Mouse (Mus musculus) bone marrow macrophage, adult 2 months (primary cell): ENCODE data around the gene Zgpat. TPM values are rescaled to one million over a fixed set of nuclear protein-coding genes. Genes with fewer than 3 reads are reported as not detected.

Source experiments
- H3K27ac ChIP-seq: 2 replicates; pipeline ENCODE4 v1.5.1; 2012; ENCODE audit warnings: low read depth, low read length; ENCODE audit not compliant: insufficient read depth
- H3K4me1 ChIP-seq: 2 replicates; pipeline ENCODE4 v1.6.1; 2012; ENCODE audit warnings: low read length; ENCODE audit not compliant: control insufficient read depth, insufficient read depth
- H3K4me3 ChIP-seq: 2 replicates; pipeline ENCODE4 v1.5.1; 2012; ENCODE audit warnings: mild to moderate bottlenecking, low read length, moderate library complexity; ENCODE audit not compliant: insufficient read depth
- CTCF ChIP-seq: IDR thresholded peaks from 2 replicates; pipeline ENCODE4 v1.5.1; 2012; ENCODE audit warnings: low read depth, mild to moderate bottlenecking, low read length, moderate library complexity
- POLR2A ChIP-seq: IDR thresholded peaks from 2 replicates; pipeline ENCODE4 v1.6.1; 2012; ENCODE audit warnings: mild to moderate bottlenecking, low read depth, low read length, borderline replicate concordance
- polyA plus RNA-seq: library from polyadenylated mRNA; stranded (reverse); fragments of >200 nt; gene quantifications from 2 replicates; pipeline ENCODE4 v1.2.4, GENCODE M21; 2012; ENCODE audit not compliant: missing spikeins, insufficient read depth, insufficient read length

Gene Zgpat
- polyA plus RNA-seq, 1 experiment: 22.5 TPM

DNA sequence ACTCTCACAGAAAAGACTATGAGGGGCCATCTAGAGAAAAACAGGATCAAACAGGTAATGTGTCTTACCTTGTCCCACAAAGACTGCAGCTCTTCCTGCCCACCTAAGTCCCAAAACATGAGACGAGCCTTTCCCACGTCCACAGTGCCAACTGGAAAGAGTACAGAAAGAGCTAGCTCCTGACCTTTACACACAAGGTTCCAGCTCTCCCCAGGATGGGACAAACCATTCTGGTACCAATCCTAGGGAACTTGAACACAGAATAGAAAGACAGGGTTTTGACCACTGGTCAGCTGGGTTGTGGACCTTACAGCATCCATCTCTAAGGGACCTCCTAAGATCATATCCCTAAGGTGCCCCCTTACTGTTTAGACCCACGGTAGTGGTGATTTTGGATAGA lies 782 bp upstream of the Zgpat start:
- Histone ChIP-seq H3K27ac (no peak overlapping the region), H3K4me3 (peak overlapping the region; percentile 95), H3K4me1 (peaks cover 14% of the 10 kb centered on the region)
- TF ChIP-seq POLR2A (no peak), CTCF (no peak)

DNA sequence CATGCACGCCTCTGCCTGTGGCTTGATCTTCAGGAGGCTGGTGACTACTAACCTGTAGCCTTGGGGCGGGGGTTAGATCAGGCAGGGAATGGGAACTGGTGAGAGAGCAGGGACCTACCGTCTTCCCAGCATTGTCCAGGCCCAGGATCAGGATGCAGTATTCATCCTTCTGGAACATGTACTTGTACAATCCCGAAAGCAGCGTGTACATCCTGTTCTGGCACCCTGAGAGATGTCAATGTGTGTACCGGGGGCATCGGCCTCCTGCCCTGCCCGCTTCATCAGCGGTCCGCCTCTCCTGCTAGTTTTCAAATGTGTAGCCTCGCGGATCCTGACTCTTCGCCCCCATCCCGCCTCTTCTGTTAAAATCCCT lies 255 bp upstream of the Zgpat start:
- H3K27ac ChIP-seq: peak overlapping the region; percentile 23; the same call in 1 of the 2 replicates
- TF ChIP-seq POLR2A: no peak
- no peak for TF ChIP-seq CTCF
- H3K4me3 ChIP-seq: peak overlapping the region; percentile 95
- peaks cover 14% of the 10 kb centered on the region for H3K4me1 ChIP-seq

DNA sequence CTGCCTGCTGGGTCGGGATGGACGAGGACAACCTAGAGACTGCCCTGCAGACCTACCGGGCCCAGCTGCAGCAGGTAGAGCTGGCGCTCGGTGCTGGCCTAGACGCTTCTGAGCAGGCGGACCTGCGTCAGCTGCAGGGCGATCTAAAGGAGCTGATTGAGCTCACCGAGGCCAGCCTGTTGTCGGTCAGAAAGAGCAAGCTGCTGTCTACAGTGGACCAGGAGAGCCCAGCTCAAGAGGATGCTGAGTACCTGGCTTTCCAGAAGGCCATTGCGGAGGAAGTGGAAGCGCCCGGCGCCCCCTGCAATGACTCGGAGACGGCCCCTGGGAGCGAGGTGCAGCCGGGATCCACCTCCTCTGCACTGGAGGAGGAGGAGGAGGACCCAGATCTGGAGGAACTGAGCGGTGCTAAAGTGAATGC lies 937 bp downstream of the Zgpat start:
- Histone ChIP-seq H3K4me1 (peaks cover 14% of the 10 kb centered on the region), H3K4me3 (peak overlapping the region; percentile 95)
- TF ChIP-seq POLR2A (no peak), CTCF (no peak)

DNA sequence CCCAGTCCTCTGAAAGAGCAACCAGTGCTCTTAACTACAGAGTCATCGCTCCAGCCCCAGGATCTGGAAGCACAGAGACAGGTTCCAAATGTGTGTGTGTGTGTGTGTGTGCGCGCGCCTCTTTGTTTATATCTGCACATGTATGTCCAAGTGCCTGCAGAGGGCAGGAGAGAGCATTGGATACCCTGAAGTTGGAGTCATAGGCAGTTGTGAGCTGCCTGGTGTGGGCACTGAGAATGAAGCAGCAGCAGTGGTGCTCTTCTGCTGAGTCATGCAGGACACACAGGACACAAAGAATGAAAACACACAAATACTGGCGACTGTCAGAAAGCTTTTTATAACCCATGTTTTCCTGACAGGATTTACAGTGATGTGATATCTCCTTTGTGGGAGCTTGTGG lies 5.3 kb downstream of the Zgpat start:
- no peak overlapping the region for H3K27ac ChIP-seq
- TF ChIP-seq POLR2A (no peak), CTCF (no peak)
- H3K4me3 ChIP-seq: no peak overlapping the region
- peaks cover 14% of the 10 kb centered on the region for H3K4me1 ChIP-seq

More for the DNA sequence above, 937 bp downstream of the Zgpat start:
- peak overlapping the region; percentile 68 for H3K27ac ChIP-seq

DNA sequence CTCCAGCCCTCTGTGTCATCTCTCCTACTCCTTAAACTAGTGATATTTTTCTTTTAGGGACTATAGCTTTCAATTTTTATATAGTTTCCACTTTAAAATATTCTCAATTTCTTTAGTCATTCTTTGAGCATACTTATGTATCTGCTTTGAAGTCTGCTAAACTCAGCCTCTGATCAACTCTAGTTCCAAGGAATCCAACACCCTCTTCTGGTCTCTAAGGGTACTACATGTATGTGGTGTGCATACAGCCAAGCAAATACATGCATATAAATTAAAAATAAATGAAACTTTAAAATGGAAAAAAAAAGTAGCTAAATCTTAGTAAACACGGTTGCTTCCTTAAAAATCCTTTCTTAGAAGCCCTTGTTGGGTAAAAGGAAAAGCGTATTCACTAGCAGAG lies 11.1 kb downstream of the Zgpat start:
- TF ChIP-seq CTCF: no peak
- TF ChIP-seq POLR2A: no peak
- no peak overlapping the region for H3K27ac ChIP-seq
- H3K4me1 ChIP-seq: peaks cover 28% of the 10 kb centered on the region
- H3K4me3 ChIP-seq: no peak overlapping the region

DNA sequence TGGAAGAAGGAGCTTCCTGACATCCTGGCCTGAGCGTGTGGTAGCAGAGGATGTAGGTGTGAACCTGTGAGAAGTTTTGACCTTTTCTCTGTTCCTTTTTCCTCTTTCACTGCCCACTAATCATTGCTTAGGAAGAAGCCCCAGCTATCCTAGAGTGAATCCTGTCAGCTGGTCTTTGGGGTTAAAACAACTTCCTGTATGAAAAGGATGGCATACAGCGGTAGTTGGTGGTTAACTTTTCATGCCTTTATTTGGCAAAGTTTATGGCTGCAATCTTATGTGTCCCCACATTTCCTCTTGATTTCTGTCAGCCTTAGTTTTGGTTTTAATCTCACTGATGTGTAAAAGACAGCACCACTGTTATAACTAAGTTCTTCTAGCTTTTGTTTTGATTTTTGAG lies 12.5 kb downstream of the Zgpat start:
- TF ChIP-seq CTCF (no peak), POLR2A (no peak)
- H3K27ac ChIP-seq: no peak overlapping the region
- peaks cover 28% of the 10 kb centered on the region for H3K4me1 ChIP-seq
- H3K4me3 ChIP-seq: no peak overlapping the region

DNA sequence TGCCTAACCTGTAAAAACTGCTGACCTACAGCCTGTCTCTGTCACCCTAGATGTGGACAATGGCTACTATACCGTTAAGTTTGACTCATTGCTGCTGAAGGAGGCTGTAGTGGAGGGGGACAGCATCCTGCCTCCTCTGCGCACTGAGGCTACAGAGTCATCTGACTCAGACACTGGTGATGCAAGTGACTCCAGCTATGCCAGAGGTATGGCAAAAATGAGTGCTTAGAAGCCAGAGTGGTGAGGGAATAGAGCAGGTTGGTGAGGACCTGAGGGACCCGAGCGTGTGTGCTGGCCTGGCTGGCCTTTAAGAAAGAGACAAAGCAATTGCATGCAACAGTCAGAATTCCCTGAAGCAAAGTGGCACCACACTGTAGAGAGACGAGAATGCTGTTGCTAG lies 14.0 kb downstream of the Zgpat start:
- Histone ChIP-seq H3K27ac (no peak overlapping the region), H3K4me3 (no peak overlapping the region), H3K4me1 (peaks cover 28% of the 10 kb centered on the region)
- no peak for TF ChIP-seq POLR2A

DNA sequence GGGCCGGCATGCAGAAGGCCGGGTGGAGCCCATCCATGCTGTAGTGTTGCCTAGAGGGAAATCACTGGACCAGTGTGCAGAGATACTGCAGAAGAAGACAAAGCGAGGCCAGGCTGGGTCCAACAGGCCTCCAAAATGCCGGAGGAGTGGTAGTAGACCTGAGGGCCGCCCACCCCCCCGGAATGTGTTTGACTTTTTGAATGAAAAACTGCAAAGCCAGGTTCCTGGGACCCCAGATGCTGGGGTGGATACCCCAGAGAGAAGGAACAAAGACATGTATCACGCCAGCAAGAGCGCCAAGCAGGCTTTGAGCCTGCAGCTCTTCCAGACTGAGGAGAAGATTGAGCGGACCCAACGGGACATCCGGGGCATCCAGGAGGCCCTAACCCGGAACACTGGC lies 15.1 kb downstream of the Zgpat start, which contains the start of gene Lime1:
TSS of gene Lime1 (plus strand) at position 301 of the 400 bp plus-strand sequence.
- TF ChIP-seq CTCF (no peak), POLR2A (no peak)
- Histone ChIP-seq H3K4me3 (no peak within 1 kb of the TSS), H3K4me1 (peaks cover 27% of the 10 kb centered on the region), H3K27ac (no peak within 1 kb of the TSS)

DNA sequence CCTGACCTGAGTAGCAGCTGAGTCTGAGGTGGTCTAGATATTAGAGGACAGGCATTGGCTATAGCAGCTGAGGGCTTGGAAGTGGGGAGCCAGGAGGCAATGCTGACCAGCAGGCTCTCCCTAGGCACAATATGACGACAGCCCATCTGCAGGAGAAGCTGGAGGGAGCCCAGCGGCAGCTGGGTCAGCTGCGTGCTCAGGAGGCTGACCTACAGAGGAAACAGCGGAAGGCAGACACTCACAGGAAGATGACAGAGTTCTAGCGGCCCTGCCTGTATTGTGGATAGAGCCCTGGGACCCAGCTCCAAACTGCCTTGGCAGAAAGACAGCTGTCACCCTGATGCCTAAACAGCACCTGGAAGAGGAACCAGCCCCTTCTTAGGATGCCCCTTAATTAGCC lies 15.5 kb downstream of the Zgpat start:
- Histone ChIP-seq H3K4me1 (peaks cover 23% of the 10 kb centered on the region), H3K4me3 (no peak overlapping the region), H3K27ac (no peak overlapping the region)
- TF ChIP-seq CTCF (no peak), POLR2A (no peak)

DNA sequence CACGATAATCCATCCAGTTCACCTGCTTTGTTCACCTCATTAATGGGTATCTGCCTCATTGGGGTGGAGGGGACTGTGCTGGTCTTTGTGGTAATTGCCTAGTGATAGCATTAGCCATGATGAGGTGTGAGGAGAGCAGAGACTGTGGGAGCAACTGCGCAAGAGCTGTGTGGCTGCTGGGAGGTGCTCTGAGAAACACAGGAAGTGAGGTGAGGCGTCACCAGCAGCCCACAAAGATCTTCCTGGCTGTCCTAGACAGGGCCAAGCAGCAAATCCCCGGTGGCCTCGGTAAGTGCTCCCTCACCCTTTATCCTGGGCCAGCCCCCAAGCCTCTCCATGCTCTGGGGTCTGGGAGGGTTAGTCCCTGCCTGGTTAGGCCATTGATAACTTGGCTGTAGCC lies 16.4 kb downstream of the Zgpat start:
- TF ChIP-seq POLR2A (no peak), CTCF (no peak)
- H3K4me1 ChIP-seq: peaks cover 19% of the 10 kb centered on the region
- H3K4me3 ChIP-seq: no peak overlapping the region
- H3K27ac ChIP-seq: no peak overlapping the region

DNA sequence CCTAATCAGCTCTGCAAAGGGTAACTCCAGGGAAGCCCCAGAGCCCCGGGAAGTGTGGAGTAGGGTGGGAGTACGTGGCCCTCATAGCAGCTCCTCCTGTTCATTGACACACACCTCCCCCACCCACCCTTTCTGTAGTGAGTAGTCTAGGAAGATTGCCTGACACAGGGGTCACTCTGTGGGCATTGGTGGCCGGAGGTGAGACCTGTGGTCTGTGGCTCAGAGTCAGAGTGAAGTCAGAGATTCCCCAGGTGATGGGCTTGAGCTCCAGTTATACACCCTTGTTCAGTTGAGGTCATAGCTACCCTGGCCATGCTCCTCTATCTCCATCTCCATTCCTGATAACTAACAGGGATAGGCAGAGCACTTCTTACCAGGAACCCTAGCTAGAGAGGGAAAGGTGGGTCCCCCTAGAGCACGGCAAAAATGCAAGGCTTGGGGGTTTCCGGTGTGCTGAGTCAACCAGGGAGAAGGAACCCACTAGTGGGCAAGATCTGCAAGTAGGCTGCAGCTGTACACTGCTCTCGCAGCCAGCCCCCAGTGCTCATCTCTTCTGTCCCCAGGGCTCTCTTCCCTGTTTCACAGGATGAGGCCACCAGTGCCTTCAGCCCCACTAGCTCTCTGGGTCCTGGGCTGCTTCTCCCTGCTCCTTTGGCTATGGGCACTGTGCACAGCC lies 17.0 kb downstream of the Zgpat start:
- TF ChIP-seq CTCF (no peak), POLR2A (no peak)
- Histone ChIP-seq H3K4me3 (no peak overlapping the region), H3K27ac (no peak overlapping the region), H3K4me1 (peaks cover 15% of the 10 kb centered on the region)
